Mouse (Mus musculus): ENCODE data around the gene Slc9a2. TPM values are rescaled to one million over a fixed set of nuclear protein-coding genes. Genes with fewer than 3 reads are reported as not detected.

Slc9a2 gene
- polyA plus RNA-seq, 1 experiment from 2014 or later, result 0.11 TPM

GRCm38 (mm10) chr1:40805351-40805750 lies 125.0 kb downstream of the Slc9a2 start, which contains the start of gene Tmem182:
Gene Tmem182 (plus strand): TSS chr1:40805601.
- Histone ChIP-seq H3K9ac (ENCODE audit: low read depth, low read length) (no peak within 1 kb of the TSS), H3K4me3 (ENCODE audit: low read depth, low read length) (no peak within 1 kb of the TSS), H3K27me3 (ENCODE audit: control insufficient read depth, insufficient read depth, low read depth, low read length) (no peaks in the 10 kb centered on the region), H3K4me2 (ENCODE audit: low read depth, low read length) (no peak within 1 kb of the TSS), H3K27ac (ENCODE audit: low read length) (no peak within 1 kb of the TSS), H3K4me1 (ENCODE audit: control insufficient read depth, low read depth, low read length) (no peaks in the 10 kb centered on the region), H3K36me3 (ENCODE audit: control insufficient read depth, insufficient read depth) (no peaks in the 10 kb centered on the region), H3K9me3 (replicated peaks; ENCODE audit: control insufficient read depth, low read length) (no peaks in the 10 kb centered on the region)
- no peak for ATAC-seq (ENCODE audit: low read depth)
- 69% methylated on average over 9 of the region's 9 CpGs for WGBS (ENCODE audit: insufficient replicate concordance)

- WGBS (ENCODE audit: insufficient replicate concordance), result 70% methylated on average over 11 of the region's 11 CpGs
- ATAC-seq (ENCODE audit: low read depth), result no peak
- Histone ChIP-seq H3K4me2 (ENCODE audit: low read depth, low read length) (no peak overlapping the region), H3K4me3 (ENCODE audit: low read depth, low read length) (no peak overlapping the region), H3K9me3 (replicated peaks; ENCODE audit: control insufficient read depth, low read length) (no peaks in the 10 kb centered on the region), H3K36me3 (ENCODE audit: control insufficient read depth, insufficient read depth) (no peaks in the 10 kb centered on the region), H3K9ac (ENCODE audit: low read depth, low read length) (no peak overlapping the region), H3K4me1 (ENCODE audit: control insufficient read depth, low read depth, low read length) (no peaks in the 10 kb centered on the region), H3K27ac (ENCODE audit: low read length) (no peak overlapping the region), H3K27me3 (ENCODE audit: control insufficient read depth, insufficient read depth, low read depth, low read length) (no peaks in the 10 kb centered on the region)
Observed at GRCm38 (mm10) chr1:40805891-40806290, 125.5 kb downstream of the Slc9a2 start.

GRCm38 (mm10) chr1:40808643-40809042 lies 128.3 kb downstream of the Slc9a2 start:
- H3K27ac ChIP-seq (ENCODE audit: low read length), result no peak overlapping the region
- no peak overlapping the region for H3K4me2 ChIP-seq (ENCODE audit: low read depth, low read length)
- H3K27me3 ChIP-seq (ENCODE audit: control insufficient read depth, insufficient read depth, low read depth, low read length), result no peaks in the 10 kb centered on the region
- no peak overlapping the region for H3K9ac ChIP-seq (ENCODE audit: low read depth, low read length)
- no peak overlapping the region for H3K4me3 ChIP-seq (ENCODE audit: low read depth, low read length)
- WGBS (ENCODE audit: insufficient replicate concordance), result 71% methylated on average over 3 of the region's 3 CpGs
- no peaks in the 10 kb centered on the region for H3K4me1 ChIP-seq (ENCODE audit: control insufficient read depth, low read depth, low read length)
- no peaks in the 10 kb centered on the region for H3K36me3 ChIP-seq (ENCODE audit: control insufficient read depth, insufficient read depth)
- H3K9me3 ChIP-seq (replicated peaks; ENCODE audit: control insufficient read depth, low read length), result no peaks in the 10 kb centered on the region
- ATAC-seq (ENCODE audit: low read depth), result no peak

GRCm38 (mm10) chr1:40815071-40815845 lies 134.9 kb downstream of the Slc9a2 start:
- Histone ChIP-seq H3K27ac (ENCODE audit: low read length) (no peak overlapping the region), H3K4me2 (ENCODE audit: low read depth, low read length) (no peak overlapping the region), H3K9me3 (replicated peaks; ENCODE audit: control insufficient read depth, low read length) (no peaks in the 10 kb centered on the region), H3K4me3 (ENCODE audit: low read depth, low read length) (no peak overlapping the region), H3K9ac (ENCODE audit: low read depth, low read length) (no peak overlapping the region), H3K36me3 (ENCODE audit: control insufficient read depth, insufficient read depth) (no peaks in the 10 kb centered on the region), H3K4me1 (ENCODE audit: control insufficient read depth, low read depth, low read length) (no peaks in the 10 kb centered on the region), H3K27me3 (ENCODE audit: control insufficient read depth, insufficient read depth, low read depth, low read length) (no peaks in the 10 kb centered on the region)
- no peak for ATAC-seq (ENCODE audit: low read depth)
- 49% methylated on average over 16 of the region's 16 CpGs for WGBS (ENCODE audit: insufficient replicate concordance)

Other genes starting within 250 kb of the Slc9a2 start
- gene Il18r1, start 215.0 kb upstream of the Slc9a2 start, polyA plus RNA-seq (2015; fragmentation: Nextera tagmentation; extraction: Ambion mirVana), result 0.13 and 0.14 TPM in 2 replicates
- gene Il18rap, start 165.2 kb upstream of the Slc9a2 start, polyA plus RNA-seq (2015; fragmentation: Nextera tagmentation; extraction: Ambion mirVana), result 1.4 and 1.8 TPM in 2 replicates
- gene Slc9a4, start 100.5 kb upstream of the Slc9a2 start, polyA plus RNA-seq (2015; fragmentation: Nextera tagmentation; extraction: Ambion mirVana), result not detected in 2 replicates
- 0.79 and 0.81 TPM in 2 replicates for gene Mfsd9, start 110.1 kb downstream of the Slc9a2 start, polyA plus RNA-seq (2015; fragmentation: Nextera tagmentation; extraction: Ambion mirVana)
- gene Tmem182, start 125.0 kb downstream of the Slc9a2 start, polyA plus RNA-seq (2015; fragmentation: Nextera tagmentation; extraction: Ambion mirVana), result 0.40 and 0.57 TPM in 2 replicates